Mouse (Mus musculus) liver, embryonic 14.5 days (tissue): ENCODE results near the gene Hmgcs1. TPM values are rescaled to one million over a fixed set of nuclear protein-coding genes. Genes with fewer than 3 reads are reported as not detected.
A peak's percentile ranks its signal among the peaks of the same experiment; 100 is the strongest.

Experiments
- ATAC-seq: fragments of 200-750 bp; cut with Nextera tagmentation; 2 replicates; pipeline ENCODE4 v1.8.0; 2017; ENCODE audit warnings: moderate number of reproducible peaks, mild to moderate bottlenecking, moderate library complexity; ENCODE audit not compliant: insufficient read depth
- DNase-seq, 3 experiments: peaks; one replicate each; pipeline ENCODE4 v3.0.0-alpha.2; 2012 to 2013; ENCODE audit warnings: low read depth in 3 of 3, low spot score in 3 of 3
- H3K27ac ChIP-seq: fragments of 300-500 bp; sonication (generic); 2 replicates; pipeline ENCODE4 v1.5.1; 2014; ENCODE audit warnings: moderate library complexity, mild to moderate bottlenecking, control low read depth, inconsistent platforms
- H3K27me3 ChIP-seq: fragments of 300-500 bp; sonication (generic); 2 replicates; pipeline ENCODE4 v1.6.1; 2014; ENCODE audit warnings: mild to moderate bottlenecking, low read length, moderate library complexity; ENCODE audit not compliant: control insufficient read depth, insufficient read depth
- H3K36me3 ChIP-seq: fragments of 300-500 bp; sonication (generic); replicated peaks from 2 replicates; pipeline ENCODE4 v1.6.1; 2014; ENCODE audit warnings: low read depth; ENCODE audit not compliant: control insufficient read depth, insufficient read depth
- H3K4me1 ChIP-seq, 2 experiments: fragments of 200-500 bp in 1 of 2; fragments of 300-500 bp in 1 of 2; sonication (generic) in 1 of 2; replicated peaks; 2 replicates each; pipeline ENCODE4 v1.6.1; 2012 to 2014; ENCODE audit warnings: antibody characterized with exemption in 1 of 2, inconsistent platforms in 1 of 2, low read length in 1 of 2; ENCODE audit not compliant: control insufficient read depth in 2 of 2, insufficient read depth in 2 of 2
- H3K4me2 ChIP-seq: fragments of 300-500 bp; sonication (generic); 2 replicates; pipeline ENCODE4 v1.6.1; 2014; ENCODE audit warnings: low read depth, mild to moderate bottlenecking, control low read depth, moderate library complexity
- H3K4me3 ChIP-seq, 2 experiments: fragments of 200-500 bp in 1 of 2; fragments of 300-500 bp in 1 of 2; sonication (generic) in 1 of 2; 2 replicates each; pipeline ENCODE4 v1.5.1; 2012 to 2014; ENCODE audit warnings: low read depth in 2 of 2, low read length in 2 of 2, mild to moderate bottlenecking in 2 of 2, control low read depth in 1 of 2, inconsistent platforms in 1 of 2, moderate library complexity in 1 of 2; ENCODE audit not compliant: insufficient read depth in 1 of 2
- H3K9ac ChIP-seq: fragments of 300-500 bp; sonication (generic); replicated peaks from 2 replicates; pipeline ENCODE4 v1.6.1; 2014; ENCODE audit warnings: mild to moderate bottlenecking, control low read depth, moderate library complexity
- H3K9me3 ChIP-seq: fragments of 300-500 bp; sonication (generic); 2 replicates; pipeline ENCODE4 v1.6.1; 2016; ENCODE audit warnings: low read length, mixed read lengths; ENCODE audit not compliant: control insufficient read depth
- CTCF ChIP-seq: IDR thresholded peaks from 2 replicates; pipeline ENCODE4 v1.5.1; 2016; ENCODE audit warnings: antibody characterized with exemption, low read depth, control low read depth
- EP300 ChIP-seq: IDR thresholded peaks from 2 replicates; pipeline ENCODE4 v1.6.1; 2016; ENCODE audit warnings: antibody characterized with exemption, low read depth
- WGBS: fragments of 180-500 bp; shearing (Covaris S2); extraction: QIAGEN DNeasy Blood & Tissue Kit; methylation state at CpG from one replicate; pipeline ENCODE4 v1.1.7; 2014; ENCODE audit not compliant: insufficient replicate concordance; 5-methylcytosine and 5-hydroxymethylcytosine counted together
- polyA plus RNA-seq, 2 experiments: library from polyadenylated mRNA; depleted of rRNA in 1 of 2; stranded (reverse) in 1 of 2; unstranded in 1 of 2; fragments of >200 nt; fragmentation: Nextera tagmentation in 1 of 2; extraction: Ambion mirVana in 1 of 2; gene quantifications; 2 replicates each; pipeline versions ENCODE4 v1.2.1 to v1.2.3; 2012 to 2014

The Hmgcs1 gene
- polyA plus RNA-seq, 2 experiments, result 76.5 to 110 TPM

- DNase-seq (no peak), ATAC-seq (no peak)
- H3K27ac ChIP-seq, result no peak overlapping the region
- 62% methylated on average over 7 of the region's 7 CpGs for WGBS
- H3K9me3 ChIP-seq, result no peaks in the 10 kb centered on the region
- no peak overlapping the region for H3K9ac ChIP-seq
- no peak overlapping the region for H3K4me3 ChIP-seq
- no peaks in the 10 kb centered on the region for H3K36me3 ChIP-seq
- H3K27me3 ChIP-seq, result no peaks in the 10 kb centered on the region
- H3K4me1 ChIP-seq, result no peaks in the 10 kb centered on the region
- TF ChIP-seq CTCF (no peak), EP300 (no peak)
- H3K4me2 ChIP-seq, result no peak overlapping the region
Observed at GRCm38 (mm10) chr13:119729406-119729805, 39.2 kb downstream of the Hmgcs1 start.

- H3K27me3 ChIP-seq, result no peaks in the 10 kb centered on the region
- TF ChIP-seq CTCF (no peak), EP300 (no peak)
- H3K36me3 ChIP-seq, result no peaks in the 10 kb centered on the region
- DNase-seq (no peak), ATAC-seq (no peak)
- H3K4me3 ChIP-seq, result no peak overlapping the region
- H3K4me2 ChIP-seq, result no peak overlapping the region
- WGBS, result 65% methylated on average over 6 of the region's 6 CpGs
- H3K9me3 ChIP-seq, result no peaks in the 10 kb centered on the region
- H3K4me1 ChIP-seq, result no peaks in the 10 kb centered on the region
- no peak overlapping the region for H3K9ac ChIP-seq
- no peak overlapping the region for H3K27ac ChIP-seq
Observed at GRCm38 (mm10) chr13:119731448-119731847, 41.3 kb downstream of the Hmgcs1 start.

- TF ChIP-seq EP300, result no peak
- TF ChIP-seq CTCF, result no peak
- Histone ChIP-seq H3K36me3 (no peaks in the 10 kb centered on the region), H3K4me3 (peak overlapping the region; percentile 4 to 18; a peak in 1 of 4 replicates), H3K4me2 (peak overlapping the region; percentile 49), H3K9me3 (no peaks in the 10 kb centered on the region), H3K9ac (no peak overlapping the region), H3K27me3 (no peaks in the 10 kb centered on the region), H3K27ac (no peak overlapping the region), H3K4me1 (no peaks in the 10 kb centered on the region)
- no peak for ATAC-seq
- DNase-seq, result no peak
- 17% methylated on average over 19 of the region's 19 CpGs for WGBS
Observed at GRCm38 (mm10) chr13:119741390-119742237, 51.4 kb downstream of the Hmgcs1 start.

- Histone ChIP-seq H3K4me2 (no peak overlapping the region), H3K9ac (no peak overlapping the region), H3K27me3 (no peaks in the 10 kb centered on the region), H3K27ac (no peak overlapping the region), H3K4me3 (no peak overlapping the region), H3K9me3 (no peaks in the 10 kb centered on the region), H3K4me1 (no peaks in the 10 kb centered on the region), H3K36me3 (no peaks in the 10 kb centered on the region)
- 40% methylated on average over 6 of the region's 6 CpGs for WGBS
- ATAC-seq (no peak), DNase-seq (no peak)
- TF ChIP-seq CTCF (no peak), EP300 (no peak)
Observed at GRCm38 (mm10) chr13:119742711-119743415, 52.7 kb downstream of the Hmgcs1 start.

GRCm38 (mm10) chr13:119743470-119743869 is 53.3 kb downstream of the Hmgcs1 start:
- no peaks in the 10 kb centered on the region for H3K27me3 ChIP-seq
- 50% methylated on average over 3 of the region's 3 CpGs for WGBS
- no peak for ATAC-seq
- H3K36me3 ChIP-seq, result no peaks in the 10 kb centered on the region
- no peaks in the 10 kb centered on the region for H3K9me3 ChIP-seq
- no peak overlapping the region for H3K4me2 ChIP-seq
- no peak overlapping the region for H3K4me3 ChIP-seq
- no peak overlapping the region for H3K27ac ChIP-seq
- DNase-seq, result no peak
- H3K9ac ChIP-seq, result no peak overlapping the region
- TF ChIP-seq EP300 (no peak), CTCF (no peak)
- no peaks in the 10 kb centered on the region for H3K4me1 ChIP-seq
